Mouse (Mus musculus) limb, embryonic 13.5 days (tissue): Measurements from ENCODE around the gene Gtf2h2. TPM values are rescaled to one million over a fixed set of nuclear protein-coding genes. Genes with fewer than 3 reads are reported as not detected.
"Not testable (repeated sequence)": the region's sequence is repeated elsewhere in the genome, so short reads cannot be mapped to it uniquely, and the experiment has no call there.

Experiments
- ATAC-seq: fragments of 200-750 bp; cut with Nextera tagmentation; 2 replicates; pipeline ENCODE4 v1.8.0; 2017; ENCODE audit warnings: low read depth, moderate number of reproducible peaks, moderate TSS enrichment; ENCODE audit not compliant: low FRiP score
- H3K27ac ChIP-seq: fragments of 300-500 bp; sonication (generic); 2 replicates; pipeline ENCODE4 v1.5.1; 2015; ENCODE audit warnings: inconsistent platforms, mild to moderate bottlenecking, moderate library complexity
- H3K27me3 ChIP-seq: fragments of 300-500 bp; sonication (generic); 2 replicates; pipeline ENCODE4 v1.6.1; 2015; ENCODE audit warnings: mild to moderate bottlenecking, inconsistent platforms
- H3K36me3 ChIP-seq: fragments of 300-500 bp; sonication (generic); 2 replicates; pipeline ENCODE4 v1.6.1; 2015; ENCODE audit warnings: inconsistent platforms, mild to moderate bottlenecking, moderate library complexity
- H3K4me1 ChIP-seq: fragments of 300-500 bp; sonication (generic); 2 replicates; pipeline ENCODE4 v1.6.1; 2015; ENCODE audit warnings: inconsistent platforms
- H3K4me2 ChIP-seq: fragments of 300-500 bp; sonication (generic); replicated peaks from 2 replicates; pipeline ENCODE4 v1.6.1; 2015; ENCODE audit warnings: inconsistent platforms, mild to moderate bottlenecking, moderate library complexity
- H3K4me3 ChIP-seq: fragments of 300-500 bp; sonication (generic); 2 replicates; pipeline ENCODE4 v1.5.1; 2015; ENCODE audit warnings: moderate library complexity, mild to moderate bottlenecking, inconsistent platforms
- H3K9ac ChIP-seq: fragments of 300-500 bp; sonication (generic); 2 replicates; pipeline ENCODE4 v1.6.1; 2015; ENCODE audit warnings: mild to moderate bottlenecking, inconsistent platforms
- H3K9me3 ChIP-seq: fragments of 300-500 bp; sonication (generic); 2 replicates; pipeline ENCODE4 v1.6.1; 2016; ENCODE audit warnings: inconsistent platforms
- WGBS: fragments of 180-500 bp; shearing (Covaris S2); methylation state at CpG from one replicate; pipeline ENCODE4 v1.1.7; 2015; 5-methylcytosine and 5-hydroxymethylcytosine counted together
- polyA plus RNA-seq: library from polyadenylated mRNA; unstranded; fragments of >200 nt; fragmentation: Nextera tagmentation; extraction: Ambion mirVana; gene quantifications from 2 replicates; pipeline ENCODE4 v1.2.1, GENCODE M21; 2015

Gene Gtf2h2
- polyA plus RNA-seq, 1 experiment from 2014 or later = 93.9 TPM

DNA sequence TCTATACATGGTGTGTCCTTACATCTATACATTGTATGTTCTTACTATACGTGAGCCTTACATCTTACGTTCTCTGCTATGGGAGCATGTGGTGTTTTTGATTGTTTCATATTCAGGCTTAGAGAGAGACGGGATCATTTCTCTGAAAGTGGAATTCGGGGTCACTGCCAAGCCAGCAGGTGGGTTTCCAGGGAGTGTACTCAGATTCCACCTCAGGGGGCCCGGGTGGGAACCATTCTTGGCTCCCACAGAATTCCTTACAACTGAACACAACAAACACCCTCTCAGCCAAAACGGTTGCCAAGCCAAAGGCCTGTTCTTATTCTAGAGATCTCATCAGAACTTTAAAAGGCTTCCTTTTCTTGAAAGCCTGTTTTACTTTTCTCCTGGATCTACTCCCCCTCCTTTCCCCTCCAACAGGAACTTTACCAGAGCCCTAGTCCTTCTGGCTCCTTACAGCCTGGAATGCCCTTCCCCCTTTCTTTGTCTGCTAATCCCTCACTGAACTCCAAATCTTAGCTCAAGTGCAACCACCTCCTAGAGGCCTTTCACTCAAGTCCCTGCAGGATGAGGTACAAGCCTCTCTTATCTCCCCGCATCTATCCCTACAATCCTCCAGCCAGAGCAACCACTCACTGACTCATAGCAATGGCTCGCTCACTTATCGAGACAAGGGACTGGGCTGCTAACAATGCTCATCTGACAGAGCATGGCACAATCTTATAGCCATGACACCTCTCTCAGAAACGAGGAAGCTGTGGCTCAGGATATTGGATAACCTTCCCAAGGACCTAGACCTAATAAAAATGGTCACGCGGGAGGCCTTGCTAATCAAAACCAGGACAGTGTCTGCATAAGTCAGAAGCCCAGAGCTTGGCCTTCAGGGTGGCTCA is 24.1 kb upstream of the Gtf2h2 start:
- H3K4me1 ChIP-seq = peaks cover 15% of the 10 kb centered on the region
- no peaks in the 10 kb centered on the region for H3K9me3 ChIP-seq
- no peaks in the 10 kb centered on the region for H3K27me3 ChIP-seq
- peak overlapping the region; percentile 19; the same call in 1 of the 2 replicates for H3K4me2 ChIP-seq
- no peaks in the 10 kb centered on the region for H3K36me3 ChIP-seq
- WGBS = 27% methylated on average over 12 of the region's 12 CpGs
- ATAC-seq = peak; percentile 84
- no peak overlapping the region for H3K4me3 ChIP-seq
- 0 out of 2 replicates have a peak overlapping the region, but pooled peaks have one; percentile 8 for H3K9ac ChIP-seq
- H3K27ac ChIP-seq = peak overlapping the region; percentile 77

DNA sequence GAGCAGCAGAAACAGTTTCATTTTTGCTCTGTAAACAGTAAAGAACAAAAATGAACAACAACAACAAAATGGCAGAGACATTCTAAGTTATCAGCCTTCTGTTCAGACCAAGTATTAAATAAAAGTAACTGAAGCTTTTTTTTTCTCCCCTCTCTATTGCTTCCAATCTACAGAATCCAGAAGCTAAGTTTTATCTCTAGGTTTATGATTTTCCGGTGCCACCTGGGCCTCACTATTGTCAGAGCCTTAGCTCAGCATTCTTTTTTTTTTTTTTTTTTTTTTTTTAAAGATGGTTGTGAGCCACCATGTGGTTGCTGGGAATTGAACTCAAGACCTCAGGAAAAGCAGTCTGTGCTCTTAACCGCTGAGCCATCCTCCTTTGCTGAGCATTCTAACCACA is 20.4 kb upstream of the Gtf2h2 start:
- Histone ChIP-seq H3K4me2 (no peak overlapping the region), H3K36me3 (no peaks in the 10 kb centered on the region), H3K4me3 (no peak overlapping the region), H3K4me1 (peaks cover 19% of the 10 kb centered on the region), H3K27me3 (no peaks in the 10 kb centered on the region), H3K9me3 (no peaks in the 10 kb centered on the region), H3K9ac (no peak overlapping the region), H3K27ac (no peak overlapping the region)
- no peak for ATAC-seq
- WGBS = 86% methylated on average over 2 of the region's 2 CpGs

DNA sequence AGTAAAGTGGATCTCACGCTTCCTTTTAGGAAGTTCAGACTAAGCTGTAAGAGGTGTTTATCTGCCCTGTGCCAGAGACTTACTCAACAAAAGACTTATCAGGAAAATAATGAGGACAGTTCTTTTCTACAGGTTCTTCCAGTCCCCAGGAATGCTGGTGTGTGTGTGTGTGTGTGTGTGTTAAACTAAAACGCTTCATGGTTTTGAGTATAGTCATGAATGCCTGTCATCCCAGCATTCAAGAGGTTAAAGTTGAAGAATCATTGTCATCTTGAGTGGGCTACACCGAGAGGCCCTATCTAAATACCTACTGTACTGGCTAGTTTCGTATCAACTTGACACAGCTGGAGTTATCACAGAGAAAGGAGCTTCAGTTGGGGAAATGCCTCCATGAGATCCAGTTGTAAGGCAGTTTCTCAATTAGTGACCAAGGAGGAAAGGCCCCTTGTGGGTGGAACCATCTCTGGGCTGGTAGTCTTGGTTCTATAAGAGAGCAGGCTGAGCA is 19.5 kb upstream of the Gtf2h2 start:
- peaks cover 14% of the 10 kb centered on the region for H3K4me1 ChIP-seq
- H3K9me3 ChIP-seq = no peaks in the 10 kb centered on the region
- H3K27me3 ChIP-seq = no peaks in the 10 kb centered on the region
- no peak overlapping the region for H3K4me2 ChIP-seq
- H3K4me3 ChIP-seq = no peak overlapping the region
- H3K27ac ChIP-seq = no peak overlapping the region
- no peaks in the 10 kb centered on the region for H3K36me3 ChIP-seq
- 78% methylated on average over 4 of the region's 4 CpGs for WGBS
- no peak overlapping the region for H3K9ac ChIP-seq
- ATAC-seq = no peak

DNA sequence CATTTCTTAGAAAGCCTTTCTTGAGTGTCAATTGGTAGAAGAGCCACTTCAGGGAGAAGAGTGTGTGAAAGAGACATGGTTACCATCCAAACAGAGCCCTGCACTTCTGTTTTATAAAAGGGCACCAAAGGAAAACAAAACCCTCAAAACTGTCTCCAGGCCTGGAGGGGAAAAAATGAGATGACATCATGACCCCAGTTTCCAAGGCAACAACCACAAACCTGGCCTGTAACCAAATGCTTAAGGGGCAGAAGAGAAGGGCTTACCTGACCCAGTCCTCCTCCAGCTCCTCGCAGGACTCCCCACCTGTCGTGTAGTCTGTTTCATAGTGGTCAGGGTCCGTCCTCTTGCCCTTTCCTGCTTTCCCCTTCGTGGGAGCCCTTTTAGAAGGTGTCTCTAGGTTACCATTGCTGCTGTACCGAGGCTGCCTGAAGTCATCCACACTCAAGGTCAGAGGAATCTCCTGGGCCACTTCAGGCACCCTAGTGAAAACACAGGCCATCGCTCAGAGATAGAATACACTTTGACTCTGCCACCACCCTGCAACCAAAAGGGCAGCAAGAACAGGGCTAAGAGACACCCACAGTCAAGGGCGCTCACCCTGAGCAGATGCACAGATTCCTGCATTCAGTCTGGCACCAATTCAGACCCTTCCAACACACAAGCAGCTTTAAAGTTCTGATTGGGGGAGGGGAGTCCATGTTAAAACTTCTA is 18.9 kb upstream of the Gtf2h2 start:
- no peak overlapping the region for H3K9ac ChIP-seq
- no peaks in the 10 kb centered on the region for H3K36me3 ChIP-seq
- 77% methylated on average over 7 of the region's 7 CpGs for WGBS
- H3K27me3 ChIP-seq = no peaks in the 10 kb centered on the region
- no peaks in the 10 kb centered on the region for H3K9me3 ChIP-seq
- no peak overlapping the region for H3K4me2 ChIP-seq
- H3K4me1 ChIP-seq = peaks cover 8% of the 10 kb centered on the region
- no peak overlapping the region for H3K27ac ChIP-seq
- ATAC-seq = no peak
- H3K4me3 ChIP-seq = no peak overlapping the region

DNA sequence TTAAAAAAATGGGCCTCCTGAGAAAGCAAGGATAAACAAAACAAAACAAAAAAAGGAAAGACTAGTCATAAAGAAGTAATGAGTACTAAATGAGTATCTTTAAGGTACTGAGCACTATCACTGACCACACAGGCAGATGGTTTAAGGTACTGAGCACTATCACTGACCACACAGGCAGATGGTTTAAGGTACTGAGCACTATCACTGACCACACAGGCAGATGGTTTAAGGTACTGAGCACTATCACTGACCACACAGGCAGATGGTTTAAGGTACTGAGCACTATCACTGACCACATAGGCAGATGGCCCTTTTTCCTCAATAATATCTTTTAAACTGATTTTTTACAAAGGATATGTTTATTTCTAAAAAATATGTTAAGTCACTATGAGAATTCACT is 7.2 kb upstream of the Gtf2h2 start:
- not testable (repeated sequence) for H3K4me3 ChIP-seq, H3K27ac ChIP-seq, H3K36me3 ChIP-seq, ATAC-seq, H3K4me1 ChIP-seq, H3K9me3 ChIP-seq, H3K27me3 ChIP-seq, H3K4me2 ChIP-seq, H3K9ac ChIP-seq

DNA sequence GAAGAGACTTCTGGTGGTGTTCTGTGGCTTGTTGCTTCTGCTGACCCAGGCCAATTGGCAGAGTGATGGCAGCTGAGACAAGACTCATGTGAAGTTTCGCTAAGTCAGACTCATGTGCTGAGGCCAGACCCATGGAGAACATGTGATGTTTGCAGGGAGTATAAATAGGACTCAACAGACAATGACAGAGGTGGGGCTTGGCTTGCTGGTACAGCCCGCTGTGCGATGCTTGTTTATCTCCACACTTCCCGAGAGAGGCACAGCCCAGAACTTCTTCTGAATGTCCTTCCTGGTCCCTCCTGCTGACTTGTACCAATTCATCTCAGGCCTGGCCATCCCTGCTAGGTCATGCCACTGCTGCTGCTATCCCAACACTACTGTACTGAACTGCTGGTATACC is 3.0 kb upstream of the Gtf2h2 start:
- Histone ChIP-seq H3K36me3 (no peaks in the 10 kb centered on the region), H3K27me3 (no peaks in the 10 kb centered on the region), H3K4me1 (peaks cover 12% of the 10 kb centered on the region), H3K4me3 (no peak overlapping the region), H3K9ac (no peak overlapping the region), H3K9me3 (no peaks in the 10 kb centered on the region), H3K27ac (no peak overlapping the region), H3K4me2 (no peak overlapping the region)
- WGBS = 86% methylated on average over 4 of the region's 4 CpGs
- no peak for ATAC-seq

DNA sequence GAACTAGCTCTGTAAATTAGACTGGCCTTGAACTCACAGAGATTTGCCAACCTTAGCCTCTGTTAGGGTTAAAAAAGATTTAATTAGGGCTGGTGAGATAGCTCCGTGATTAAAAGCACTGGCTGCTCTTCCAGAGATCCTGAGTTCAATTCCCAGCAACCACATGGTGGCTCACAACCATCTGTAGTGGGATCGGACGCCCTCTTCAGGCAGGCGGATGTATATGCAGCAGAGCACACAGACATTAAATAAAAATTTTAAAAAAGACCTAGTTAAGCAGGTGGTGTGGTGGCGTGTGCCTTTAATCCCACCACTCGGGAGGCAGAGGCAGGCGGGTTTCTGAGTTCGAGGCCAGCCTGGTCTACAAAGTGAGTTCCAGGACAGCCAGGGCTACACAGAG is 2.0 kb upstream of the Gtf2h2 start:
- not testable (repeated sequence) for H3K4me3 ChIP-seq, H3K27ac ChIP-seq, H3K9ac ChIP-seq, ATAC-seq, H3K9me3 ChIP-seq, H3K36me3 ChIP-seq, H3K4me2 ChIP-seq, H3K27me3 ChIP-seq
- WGBS = 58% methylated on average over 8 of the region's 8 CpGs
- H3K4me1 ChIP-seq = peaks cover 12% of the 10 kb centered on the region

DNA sequence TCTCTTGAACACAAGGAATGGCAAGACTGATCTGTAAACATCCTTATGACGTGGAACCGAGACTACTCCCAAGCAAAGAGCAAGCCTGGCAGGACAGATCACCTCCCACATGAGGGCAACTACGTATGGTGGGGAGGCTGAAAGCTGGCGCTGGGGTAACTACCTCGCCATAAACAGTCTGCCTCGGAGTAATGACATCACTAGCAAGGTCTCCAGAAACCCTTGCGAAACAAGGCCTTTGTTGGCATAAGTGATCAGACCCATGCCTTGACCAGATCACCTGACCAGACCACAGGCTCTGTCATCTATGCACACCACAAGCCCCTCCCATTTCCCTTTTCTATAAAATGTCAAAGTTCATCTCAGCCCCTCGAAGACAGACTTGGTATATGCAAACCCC is 934 bp upstream of the Gtf2h2 start:
- no peak overlapping the region for H3K27ac ChIP-seq
- peaks cover 5% of the 10 kb centered on the region for H3K36me3 ChIP-seq
- H3K27me3 ChIP-seq = no peaks in the 10 kb centered on the region
- no peak for ATAC-seq
- H3K4me3 ChIP-seq = no peak overlapping the region
- 70% methylated on average over 8 of the region's 8 CpGs for WGBS
- peaks cover 12% of the 10 kb centered on the region for H3K4me1 ChIP-seq
- H3K9me3 ChIP-seq = no peaks in the 10 kb centered on the region
- H3K9ac ChIP-seq = no peak overlapping the region
- H3K4me2 ChIP-seq = no peak overlapping the region

DNA sequence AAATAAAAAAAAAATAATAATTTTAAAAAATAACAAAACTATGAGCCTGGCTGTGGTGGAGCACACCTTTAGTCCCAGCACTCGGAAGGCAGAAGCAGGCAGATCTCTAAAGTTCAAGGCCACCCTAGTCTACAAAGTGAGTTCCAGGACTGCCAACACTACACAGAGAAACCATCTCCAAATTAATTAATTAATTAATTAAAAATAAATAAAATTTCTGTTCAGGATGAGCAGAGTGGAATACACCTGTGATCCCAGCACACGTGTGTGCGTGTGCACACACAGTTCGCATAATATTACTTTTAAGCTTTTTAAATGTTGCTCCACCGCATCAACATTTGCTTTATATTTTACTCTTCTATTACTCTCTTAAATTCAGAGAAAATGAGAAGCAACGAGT is 756 bp downstream of the Gtf2h2 start:
- peaks cover 21% of the 10 kb centered on the region for H3K36me3 ChIP-seq
- no peaks in the 10 kb centered on the region for H3K27me3 ChIP-seq
- WGBS = 16% methylated on average over 6 of the region's 6 CpGs
- peak overlapping the region; percentile 73 for H3K4me2 ChIP-seq
- H3K9me3 ChIP-seq = no peaks in the 10 kb centered on the region
- H3K27ac ChIP-seq = peak overlapping the region; percentile 86; the same call in 1 of the 2 replicates
- H3K9ac ChIP-seq = peak overlapping the region; percentile 92
- peak overlapping the region; percentile 94 for H3K4me3 ChIP-seq
- H3K4me1 ChIP-seq = peaks cover 12% of the 10 kb centered on the region
- no peak for ATAC-seq

DNA sequence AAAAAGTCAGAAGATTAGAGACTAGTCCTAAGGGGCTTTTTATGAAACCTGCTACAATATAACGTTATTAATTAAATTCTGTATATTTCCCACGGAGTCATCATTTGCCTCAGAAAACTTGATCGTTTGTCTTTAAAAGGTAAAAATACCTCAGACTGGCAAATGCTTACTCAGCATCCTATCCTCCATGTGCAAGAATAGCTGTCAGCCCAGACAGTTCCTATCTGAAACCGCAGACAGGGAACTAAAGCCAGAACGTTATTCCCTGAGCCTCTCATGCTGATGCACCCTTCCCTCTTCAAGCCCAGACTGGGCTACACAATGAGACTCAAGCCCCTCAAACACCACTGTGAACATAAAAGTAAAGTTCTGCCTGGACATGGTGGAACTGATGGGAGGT is 2.0 kb downstream of the Gtf2h2 start:
- ATAC-seq = no peak
- no peak overlapping the region for H3K4me3 ChIP-seq
- 89% methylated on average over 5 of the region's 5 CpGs for WGBS
- no peak overlapping the region for H3K27ac ChIP-seq
- peaks cover 12% of the 10 kb centered on the region for H3K4me1 ChIP-seq
- H3K4me2 ChIP-seq = no peak overlapping the region
- H3K9me3 ChIP-seq = no peaks in the 10 kb centered on the region
- H3K27me3 ChIP-seq = no peaks in the 10 kb centered on the region
- no peak overlapping the region; the same call in 1 of the 2 replicates for H3K9ac ChIP-seq
- H3K36me3 ChIP-seq = peaks cover 26% of the 10 kb centered on the region

DNA sequence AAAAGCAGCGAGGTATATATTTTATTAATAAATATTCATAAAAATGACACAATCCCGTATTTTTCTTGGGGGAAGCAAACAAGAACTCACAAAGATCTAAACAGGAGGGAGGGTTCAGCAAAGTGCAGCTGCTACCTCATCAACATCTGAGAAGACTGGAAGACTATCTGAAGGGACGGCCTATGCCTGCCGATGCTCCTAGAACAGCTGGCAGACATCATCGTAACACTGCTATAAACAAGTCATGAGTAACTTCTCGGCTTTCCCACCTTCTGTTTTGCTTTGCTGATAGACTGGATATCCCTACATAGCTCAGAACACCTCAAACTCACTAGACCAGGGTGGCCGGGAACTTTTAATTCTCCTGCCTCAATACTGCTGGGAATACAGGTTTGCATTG is 8.8 kb downstream of the Gtf2h2 start:
- no peak overlapping the region for H3K4me2 ChIP-seq
- 85% methylated on average over 7 of the region's 7 CpGs for WGBS
- ATAC-seq = no peak
- no peaks in the 10 kb centered on the region for H3K27me3 ChIP-seq
- H3K9ac ChIP-seq = no peak overlapping the region
- H3K9me3 ChIP-seq = no peaks in the 10 kb centered on the region
- no peak overlapping the region for H3K27ac ChIP-seq
- H3K4me1 ChIP-seq = no peaks in the 10 kb centered on the region
- peaks cover 76% of the 10 kb centered on the region for H3K36me3 ChIP-seq
- no peak overlapping the region for H3K4me3 ChIP-seq

DNA sequence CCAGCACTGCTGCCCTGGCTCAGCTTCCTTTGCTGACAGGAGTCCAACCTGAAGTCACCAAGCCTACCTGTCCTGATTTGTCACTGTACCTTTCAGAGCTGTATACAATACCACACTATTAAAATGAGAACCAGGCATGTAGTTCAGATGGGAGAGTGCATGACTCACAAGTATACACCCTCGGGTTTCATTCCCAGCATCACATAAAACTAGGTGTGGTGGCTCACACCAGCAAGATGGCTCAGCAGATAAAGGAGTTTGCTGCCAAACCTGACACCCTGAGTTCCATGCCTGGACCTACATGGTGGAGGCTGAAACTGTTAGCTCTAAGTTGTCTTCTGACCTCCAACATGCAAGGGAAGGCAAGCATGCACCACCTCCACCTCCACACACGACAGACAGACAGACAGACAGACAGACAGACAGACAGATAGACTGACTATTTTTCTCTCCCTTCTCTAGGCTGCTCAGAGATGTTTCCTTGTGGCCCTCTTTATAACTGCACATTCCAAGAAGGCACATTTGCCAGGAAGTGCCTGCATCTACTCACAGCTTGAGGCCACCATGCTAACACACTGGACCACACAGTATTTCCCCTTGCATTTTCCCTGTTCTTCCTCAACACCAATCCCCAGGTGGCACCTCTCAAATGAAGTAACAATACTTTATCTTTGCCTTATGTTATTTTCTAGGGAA is 28.7 kb downstream of the Gtf2h2 start:
- Histone ChIP-seq H3K4me1 (no peaks in the 10 kb centered on the region), H3K36me3 (peaks cover 61% of the 10 kb centered on the region), H3K4me3 (no peak overlapping the region), H3K27me3 (no peaks in the 10 kb centered on the region), H3K9me3 (no peaks in the 10 kb centered on the region), H3K27ac (no peak overlapping the region), H3K9ac (no peak overlapping the region), H3K4me2 (no peak overlapping the region)
- no peak for ATAC-seq
- 86% methylated on average over 2 of the region's 2 CpGs for WGBS
